Mouse (Mus musculus) MEL (cell line): ENCODE data around the gene Zc3h6. TPM values are rescaled to one million over a fixed set of nuclear protein-coding genes. Genes with fewer than 3 reads are reported as not detected.
A peak's percentile ranks its signal among the peaks of the same experiment; 100 is the strongest.

Experiments
- DNase-seq: peaks from one replicate; pipeline ENCODE4 v3.0.0; 2011; ENCODE audit warnings: low read depth, low spot score
- H3K27ac ChIP-seq: 2 replicates; pipeline ENCODE4 v1.5.1; 2012; ENCODE audit warnings: low read depth, mild to moderate bottlenecking, control low read depth, low read length, moderate library complexity; ENCODE audit not compliant: control insufficient read depth
- H3K27me3 ChIP-seq, 2 experiments: fragments of 150-350 bp in 1 of 2; sonication (generic) in 1 of 2; 2 replicates each; pipeline ENCODE4 v1.6.1; 2012; ENCODE audit warnings: low read length in 2 of 2, mild to moderate bottlenecking in 2 of 2, improper control_type of control experiment in 1 of 2, moderate library complexity in 1 of 2; ENCODE audit not compliant: insufficient read depth in 2 of 2, control insufficient read depth in 1 of 2
- H3K36me3 ChIP-seq, 2 experiments: 2 replicates each; pipeline ENCODE4 v1.6.1; 2012 to 2014; ENCODE audit warnings: low read length in 2 of 2, improper control_type of control experiment in 1 of 2, inconsistent platforms in 1 of 2, mild to moderate bottlenecking in 1 of 2; ENCODE audit not compliant: insufficient read depth in 2 of 2, control insufficient read depth in 1 of 2
- H3K4me1 ChIP-seq, 2 experiments: fragments of 150-350 bp in 1 of 2; sonication (generic) in 1 of 2; 2 replicates each; pipeline ENCODE4 v1.6.1; 2012; ENCODE audit warnings: low read length in 2 of 2, improper control_type of control experiment in 1 of 2, mild to moderate bottlenecking in 1 of 2; ENCODE audit not compliant: insufficient read depth in 2 of 2, control insufficient read depth in 1 of 2
- H3K4me3 ChIP-seq, 2 experiments: fragments of 150-350 bp in 1 of 2; sonication (generic) in 1 of 2; 2 replicates each; pipeline ENCODE4 v1.5.1; 2012; ENCODE audit warnings: low read depth in 2 of 2, low read length in 2 of 2, mild to moderate bottlenecking in 2 of 2, moderate library complexity in 2 of 2, control low read depth in 1 of 2, improper control_type of control experiment in 1 of 2; ENCODE audit not compliant: control insufficient read depth in 1 of 2, insufficient read depth in 1 of 2
- H3K79me2 ChIP-seq: 2 replicates; pipeline ENCODE4 v1.6.1; 2012; ENCODE audit warnings: mild to moderate bottlenecking, low read length, moderate library complexity; ENCODE audit not compliant: control insufficient read depth, poor library complexity, insufficient read depth
- H3K9ac ChIP-seq: 2 replicates; pipeline ENCODE4 v1.6.1; 2012; ENCODE audit warnings: low read depth, mild to moderate bottlenecking, control low read depth, low read length, moderate library complexity; ENCODE audit not compliant: control insufficient read depth, poor library complexity, severe bottlenecking
- H3K9me3 ChIP-seq: fragments of 150-350 bp; sonication (generic); replicated peaks from 2 replicates; pipeline ENCODE4 v1.6.1; 2012; ENCODE audit warnings: mild to moderate bottlenecking, low read length, improper control_type of control experiment, moderate library complexity; ENCODE audit not compliant: insufficient read depth
- BHLHE40 ChIP-seq: IDR thresholded peaks from 2 replicates; pipeline ENCODE4 v1.6.1; 2012; ENCODE audit warnings: low read depth, mild to moderate bottlenecking, inconsistent platforms, low read length, improper control_type of control experiment, borderline replicate concordance
- CHD2 ChIP-seq: IDR thresholded peaks from 2 replicates; pipeline ENCODE4 v1.6.1; 2011; ENCODE audit warnings: low read length, improper control_type of control experiment
- CTCF ChIP-seq, 3 experiments: IDR thresholded peaks in 2 of 3; conservative IDR thresholded peaks in 1 of 3; 2 replicates each; pipeline ENCODE4 v1.5.1; 2011 to 2012; ENCODE audit warnings: low read length in 3 of 3, low read depth in 2 of 3, mild to moderate bottlenecking in 2 of 3, improper control_type of control experiment in 1 of 3, inconsistent platforms in 1 of 3, mixed read lengths in 1 of 3, moderate library complexity in 1 of 3; ENCODE audit not compliant: control insufficient read depth in 1 of 3, insufficient read depth in 1 of 3, poor library complexity in 1 of 3, severe bottlenecking in 1 of 3
- EP300 ChIP-seq, 2 experiments: IDR thresholded peaks; 2 replicates each; pipeline ENCODE4 v1.6.1; 2011; ENCODE audit warnings: improper control_type of control experiment in 2 of 2, low read length in 2 of 2, low read depth in 1 of 2, mild to moderate bottlenecking in 1 of 2
- GABPA ChIP-seq: IDR thresholded peaks from 2 replicates; pipeline ENCODE4 v1.6.1; 2012; ENCODE audit warnings: low read depth, mild to moderate bottlenecking, inconsistent platforms, low read length, improper control_type of control experiment, moderate library complexity
- GATA1 ChIP-seq: IDR thresholded peaks from 2 replicates; pipeline ENCODE4 v1.6.1; 2011; ENCODE audit warnings: low read depth, low read length, improper control_type of control experiment
- HCFC1 ChIP-seq: IDR thresholded peaks from 2 replicates; pipeline ENCODE4 v1.6.1; 2012; ENCODE audit warnings: low read depth, mild to moderate bottlenecking, inconsistent platforms, low read length, improper control_type of control experiment, moderate library complexity
- MAZ ChIP-seq: IDR thresholded peaks from 2 replicates; pipeline ENCODE4 v1.6.1; 2012; ENCODE audit warnings: low read depth, mild to moderate bottlenecking, inconsistent platforms, low read length, improper control_type of control experiment
- MEF2A ChIP-seq: IDR thresholded peaks from 2 replicates; pipeline ENCODE4 v1.6.1; 2014; ENCODE audit warnings: low read depth, mild to moderate bottlenecking, inconsistent platforms, low read length, improper control_type of control experiment; ENCODE audit not compliant: poor library complexity, insufficient replicate concordance, severe bottlenecking; ENCODE audit errors: extremely low read depth
- NRF1 ChIP-seq: IDR thresholded peaks from 2 replicates; pipeline ENCODE4 v1.6.1; 2014; ENCODE audit warnings: low read depth, mild to moderate bottlenecking, inconsistent platforms, low read length, improper control_type of control experiment, moderate library complexity; ENCODE audit not compliant: poor library complexity, insufficient read depth, severe bottlenecking
- POLR2A ChIP-seq, 2 experiments: IDR thresholded peaks; 2 replicates each; pipeline ENCODE4 v1.6.1; 2011 to 2012; ENCODE audit warnings: low read length in 2 of 2, mild to moderate bottlenecking in 2 of 2, control low read depth in 1 of 2, improper control_type of control experiment in 1 of 2, low read depth in 1 of 2, moderate library complexity in 1 of 2; ENCODE audit not compliant: control insufficient read depth in 1 of 2, insufficient read depth in 1 of 2, poor library complexity in 1 of 2
- POLR2AphosphoS2 ChIP-seq: IDR thresholded peaks from 2 replicates; pipeline ENCODE4 v1.6.1; 2011; ENCODE audit warnings: low read length, improper control_type of control experiment
- RAD21 ChIP-seq: IDR thresholded peaks from 2 replicates; pipeline ENCODE4 v1.6.1; 2011; ENCODE audit warnings: mild to moderate bottlenecking, low read depth, low read length, improper control_type of control experiment
- RCOR1 ChIP-seq: IDR thresholded peaks from 2 replicates; pipeline ENCODE4 v1.6.1; 2012; ENCODE audit warnings: low read depth, mild to moderate bottlenecking, inconsistent platforms, low read length, improper control_type of control experiment
- SMC3 ChIP-seq: IDR thresholded peaks from 2 replicates; pipeline ENCODE4 v1.6.1; 2011; ENCODE audit warnings: low read depth, low read length, improper control_type of control experiment
- TAL1 ChIP-seq: IDR thresholded peaks from 2 replicates; pipeline ENCODE4 v1.6.1; 2012; ENCODE audit warnings: mild to moderate bottlenecking, inconsistent platforms, low read length, moderate library complexity, mixed read lengths
- UBTF ChIP-seq: IDR thresholded peaks from 2 replicates; pipeline ENCODE4 v1.6.1; 2012; ENCODE audit warnings: low read depth, mild to moderate bottlenecking, inconsistent platforms, low read length, improper control_type of control experiment, moderate library complexity, borderline replicate concordance; ENCODE audit not compliant: insufficient read depth
- USF1 ChIP-seq: IDR thresholded peaks from 2 replicates; pipeline ENCODE4 v1.6.1; 2014; ENCODE audit warnings: low read depth, mild to moderate bottlenecking, inconsistent platforms, low read length, improper control_type of control experiment, moderate library complexity
- USF2 ChIP-seq, 2 experiments: IDR thresholded peaks; 2 replicates each; pipeline ENCODE4 v1.6.1; 2011 to 2012; ENCODE audit warnings: improper control_type of control experiment in 2 of 2, low read length in 2 of 2, borderline replicate concordance in 1 of 2, inconsistent platforms in 1 of 2, low read depth in 1 of 2, mild to moderate bottlenecking in 1 of 2; ENCODE audit not compliant: insufficient read depth in 1 of 2
- ZC3H11A ChIP-seq: IDR thresholded peaks from 2 replicates; pipeline ENCODE4 v1.6.1; 2012; ENCODE audit warnings: low read depth, mild to moderate bottlenecking, inconsistent platforms, low read length, improper control_type of control experiment
- polyA plus RNA-seq, 2 experiments: library from polyadenylated mRNA; stranded (reverse) in 1 of 2; unstranded in 1 of 2; fragments of >175 nt in 1 of 2; fragments of >200 nt in 1 of 2; gene quantifications; 2 replicates each; pipeline versions ENCODE4 v1.2.1 to v1.2.4; 2012; ENCODE audit warnings: low replicate concordance in 2 of 2, low read depth in 1 of 2; ENCODE audit not compliant: insufficient read length in 2 of 2, insufficient read depth in 1 of 2, missing spikeins in 1 of 2
- total RNA-seq: library from RNA; depleted of rRNA; stranded (reverse); fragments of 300-350 nt; gene quantifications from 2 replicates; pipeline ENCODE4 v1.2.3, GENCODE M21; 2012

Gene Zc3h6
- total and polyA plus RNA-seq, 3 experiments: 0.69 to 1.4 TPM; not detected in 1

- H3K27ac ChIP-seq: no peak overlapping the region
- H3K4me3 ChIP-seq: no peak overlapping the region
- no peaks in the 10 kb centered on the region for H3K9me3 ChIP-seq
- H3K9ac ChIP-seq: no peak overlapping the region
- DNase-seq: peak; percentile 67
- H3K36me3 ChIP-seq: no peaks in the 10 kb centered on the region
- H3K27me3 ChIP-seq: peaks cover 2 to 5% of the 10 kb centered on the region in 2 experiments
- TF ChIP-seq EP300 (IDR thresholded peaks at IDR 0.05; ENCODE audit: low read depth in 1 of 2, low read length in 2 of 2) (no peak), SMC3 (peak; percentile 76), ZC3H11A (peak; percentile 73), USF1 (no peak), RAD21 (peak; percentile 74), CTCF (IDR thresholded peaks at IDR 0.05 in 2 of 3, conservative IDR thresholded peaks at IDR 0.05 in 1 of 3; ENCODE audit: control insufficient read depth in 1 of 3, insufficient read depth in 1 of 3, low read depth in 2 of 3, low read length in 3 of 3, poor library complexity in 1 of 3, severe bottlenecking in 1 of 3) (peak; percentile 53 to 74 (median 65))
- H3K79me2 ChIP-seq: no peaks in the 10 kb centered on the region
- no peaks in the 10 kb centered on the region for H3K4me1 ChIP-seq
These were observed 89.4 kb downstream of the Zc3h6 start for GRCm38 (mm10) chr2:129056597-129056996.

- TF ChIP-seq GABPA (no peak), HCFC1 (no peak), POLR2A (IDR thresholded peaks at IDR 0.05; ENCODE audit: control insufficient read depth in 1 of 2, insufficient read depth in 1 of 2, low read depth in 1 of 2, low read length in 2 of 2, poor library complexity in 1 of 2) (no peak), GATA1 (no peak), RCOR1 (no peak), NRF1 (no peak), MAZ (no peak), UBTF (no peak), USF2 (IDR thresholded peaks at IDR 0.05; ENCODE audit: borderline replicate concordance in 1 of 2, insufficient read depth in 1 of 2, low read depth in 1 of 2, low read length in 2 of 2) (no peak), POLR2AphosphoS2 (no peak), BHLHE40 (no peak), MEF2A (no peak), TAL1 (no peak), RAD21 (no peak), SMC3 (no peak), CHD2 (no peak)
- no peaks in the 10 kb centered on the region for H3K9me3 ChIP-seq
- no peaks in the 10 kb centered on the region for H3K4me1 ChIP-seq
- no peaks in the 10 kb centered on the region for H3K79me2 ChIP-seq
- no peak overlapping the region for H3K9ac ChIP-seq
- no peak overlapping the region for H3K4me3 ChIP-seq
- peaks cover 4 to 5% of the 10 kb centered on the region in 2 experiments for H3K27me3 ChIP-seq
- H3K36me3 ChIP-seq: no peaks in the 10 kb centered on the region
- H3K27ac ChIP-seq: no peak overlapping the region
- DNase-seq: no peak
These were observed 90.1 kb downstream of the Zc3h6 start for GRCm38 (mm10) chr2:129057256-129057655.
